23 mouse cellular contexts compared by ENCODE assay signal in the genomic region with DNA sequence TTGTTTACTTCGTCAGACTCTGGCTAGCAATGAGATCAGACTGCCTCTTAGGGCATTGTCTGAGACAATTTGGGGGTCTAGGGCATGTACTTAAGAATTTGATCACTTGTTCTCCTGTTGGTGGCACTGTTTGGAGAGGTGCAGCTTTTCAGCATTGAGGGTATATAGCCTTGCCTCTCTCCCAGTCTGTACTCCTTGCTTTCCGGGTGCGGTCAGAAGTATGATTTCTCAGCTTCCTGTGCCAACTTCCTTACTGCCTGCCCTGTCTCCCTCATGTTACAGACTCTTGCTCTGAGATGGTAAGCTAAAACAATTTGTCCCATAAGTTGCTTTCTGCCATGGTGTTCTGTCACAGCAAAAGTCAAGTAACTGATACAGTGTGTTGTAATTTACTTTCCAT.
A peak's percentile ranks its signal among the peaks of the same experiment; 100 is the strongest.
DNase-seq lines count a peak whose midpoint lies in the region; ATAC-seq and TF ChIP-seq lines count a peak whose summit lies in the region.
"Had no signal": no experiment of that assay in that cellular context is flagged by ENCODE, and none has a peak within 500 bp of the region (broad histone marks: within the 10 kb centered on the region; RNA-seq: fewer than 3 reads in every experiment).

No protein-coding gene starts in this region.

- TF ChIP-seq POLR2A in CH12.LX (IDR thresholded peaks at IDR 0.05; ENCODE audit: low read depth, low read length), result no peak

- in situ Hi-C loops in CH12.LX (cut with MboI; ENCODE audit: low pct_ligation_motif_present, low pct_unique_long_range_greater_than_20kb, low sequenced_read_pairs), result no loop called here

- H3K36me3 ChIP-seq in intestine, postnatal 0 days (ENCODE audit: control insufficient read depth, insufficient read depth), result no peaks in the 10 kb centered on the region
- no peaks in the 10 kb centered on the region for H3K36me3 ChIP-seq in intestine, embryonic 16.5 days (ENCODE audit: control insufficient read depth, insufficient read depth, low read length)
- no peaks in the 10 kb centered on the region for H3K36me3 ChIP-seq in CH12.LX (replicated peaks in 1 of 2; ENCODE audit: control insufficient read depth in 1 of 2, insufficient read depth in 1 of 2, low read length in 1 of 2)
- H3K36me3 ChIP-seq in forebrain, embryonic 14.5 days (ENCODE audit: control insufficient read depth, insufficient read depth, low read length), result no peaks in the 10 kb centered on the region
- H3K36me3 ChIP-seq: embryonic facial prominence, embryonic 15.5 days; forebrain, embryonic 10.5 days; forebrain, embryonic 15.5 days; heart, embryonic 13.5 days; hindbrain, embryonic 12.5 days had no signal

- H3K27me3 ChIP-seq in intestine, postnatal 0 days (replicated peaks; ENCODE audit: control insufficient read depth, insufficient read depth, low read length), result no peaks in the 10 kb centered on the region
- H3K27me3 ChIP-seq in intestine, embryonic 16.5 days (replicated peaks; ENCODE audit: control insufficient read depth, insufficient read depth, low read length), result no peaks in the 10 kb centered on the region
- H3K27me3 ChIP-seq in CH12.LX (replicated peaks), result no peaks in the 10 kb centered on the region
- H3K27me3 ChIP-seq in forebrain, embryonic 14.5 days (replicated peaks; ENCODE audit: control insufficient read depth, insufficient read depth, low read length), result no peaks in the 10 kb centered on the region
- H3K27me3 ChIP-seq: embryonic facial prominence, embryonic 15.5 days; forebrain, embryonic 15.5 days; heart, embryonic 13.5 days; hindbrain, embryonic 12.5 days; Patski had no signal

- TF ChIP-seq CTCF in intestine, postnatal 0 days (IDR thresholded peaks at IDR 0.05; ENCODE audit: low read depth), result peak; percentile 24; the same call in 1 of the 2 replicates
- peak in 1 of 2 experiments; percentile 41; a peak in 2 of 4 replicates for TF ChIP-seq CTCF in CH12.LX (conservative IDR thresholded peaks at IDR 0.05 in 1 of 2, IDR thresholded peaks at IDR 0.05 in 1 of 2; ENCODE audit: low read depth in 2 of 2, low read length in 2 of 2)

- peak; percentile 24 for DNase-seq in CH12.LX (ENCODE audit: extremely low read depth)
- DNase-seq in urinary bladder, postnatal 10 days (ENCODE audit: low spot score), result no peak
- DNase-seq in forebrain, embryonic 14.5 days (ENCODE audit: low spot score), result no peak
- DNase-seq: adrenal gland, postnatal 14 days; cerebellum, postnatal 10 days; embryo, embryonic 11 days; gastrocnemius, postnatal 14 days; heart, adult 11 months; heart, postnatal 36 days had no signal

- 59% methylated on average over 3 of the region's 3 CpGs for WGBS in intestine, postnatal 0 days
- 73% methylated on average over 3 of the region's 3 CpGs for WGBS in intestine, embryonic 16.5 days
- 65% methylated on average over 3 of the region's 3 CpGs for WGBS in forebrain, embryonic 14.5 days

- H3K4me3 ChIP-seq in intestine, postnatal 0 days (ENCODE audit: low read depth, low read length), result no peak overlapping the region
- no peak overlapping the region for H3K4me3 ChIP-seq in intestine, embryonic 16.5 days (ENCODE audit: low read length)
- H3K4me3 ChIP-seq in CH12.LX (replicated peaks in 1 of 3; ENCODE audit: low read depth in 2 of 3, low read length in 2 of 3, poor library complexity in 1 of 3), result no peak overlapping the region
- H3K4me3 ChIP-seq in forebrain, embryonic 14.5 days (ENCODE audit: low read depth, low read length), result no peak overlapping the region
- H3K4me3 ChIP-seq: embryonic facial prominence, embryonic 15.5 days; erythroblast, embryonic 14.5 days; forebrain, embryonic 10.5 days; forebrain, embryonic 15.5 days; heart, embryonic 13.5 days; hindbrain, embryonic 12.5 days had no signal

- H3K9me3 ChIP-seq in intestine, postnatal 0 days (ENCODE audit: control insufficient read depth), result no peaks in the 10 kb centered on the region
- no peaks in the 10 kb centered on the region for H3K9me3 ChIP-seq in intestine, embryonic 16.5 days (ENCODE audit: control insufficient read depth, low read length)
- H3K9me3 ChIP-seq in CH12.LX (replicated peaks; ENCODE audit: low read length), result peaks cover 2% of the 10 kb centered on the region
- no peaks in the 10 kb centered on the region for H3K9me3 ChIP-seq in forebrain, embryonic 14.5 days (replicated peaks; ENCODE audit: control insufficient read depth, low read length)
- H3K9me3 ChIP-seq: embryonic facial prominence, embryonic 15.5 days; forebrain, embryonic 15.5 days had no signal

- H3K9ac ChIP-seq in intestine, postnatal 0 days (ENCODE audit: low read depth, low read length), result no peak overlapping the region
- H3K9ac ChIP-seq in intestine, embryonic 16.5 days (ENCODE audit: low read depth, low read length), result no peak overlapping the region
- no peak overlapping the region for H3K9ac ChIP-seq in CH12.LX (ENCODE audit: insufficient read depth, low read depth)
- no peak overlapping the region for H3K9ac ChIP-seq in forebrain, embryonic 14.5 days (ENCODE audit: low read length)
- H3K9ac ChIP-seq: embryonic facial prominence, embryonic 15.5 days; forebrain, embryonic 15.5 days; heart, embryonic 13.5 days; hindbrain, embryonic 12.5 days had no signal

- TF ChIP-seq EP300 in CH12.LX (IDR thresholded peaks at IDR 0.05; ENCODE audit: low read length), result no peak

- no peak overlapping the region for H3K27ac ChIP-seq in intestine, postnatal 0 days (ENCODE audit: low read depth, low read length)
- no peak overlapping the region for H3K27ac ChIP-seq in intestine, embryonic 16.5 days (ENCODE audit: low read length)
- no peak overlapping the region for H3K27ac ChIP-seq in CH12.LX (ENCODE audit: insufficient read depth, low read depth)
- H3K27ac ChIP-seq in forebrain, embryonic 14.5 days (ENCODE audit: low read depth, low read length), result no peak overlapping the region
- H3K27ac ChIP-seq: embryonic facial prominence, embryonic 15.5 days; forebrain, embryonic 10.5 days; forebrain, embryonic 15.5 days; heart, embryonic 13.5 days; hindbrain, embryonic 12.5 days had no signal

- no peak overlapping the region for H3K4me2 ChIP-seq in intestine, postnatal 0 days (replicated peaks; ENCODE audit: low read depth)
- no peak overlapping the region for H3K4me2 ChIP-seq in intestine, embryonic 16.5 days (ENCODE audit: low read depth, low read length)
- 0 out of 2 replicates have a peak overlapping the region, but pooled peaks have one; percentile 29 for H3K4me2 ChIP-seq in CH12.LX (ENCODE audit: insufficient read depth, low read depth, poor library complexity, severe bottlenecking)
- H3K4me2 ChIP-seq in forebrain, embryonic 14.5 days (ENCODE audit: low read length), result no peak overlapping the region
- H3K4me2 ChIP-seq: embryonic facial prominence, embryonic 15.5 days; forebrain, embryonic 15.5 days; heart, embryonic 13.5 days; hindbrain, embryonic 12.5 days had no signal

- dilution Hi-C loops in CH12.LX (cut with MboI; ENCODE audit: extremely low pct_ligation_motif_present, extremely low pct_unique_long_range_greater_than_20kb, low sequenced_read_pairs), result no loop called here

- H3K4me1 ChIP-seq in intestine, postnatal 0 days (replicated peaks; ENCODE audit: control insufficient read depth, insufficient read depth, low read length), result no peaks in the 10 kb centered on the region
- H3K4me1 ChIP-seq in intestine, embryonic 16.5 days (ENCODE audit: control insufficient read depth, insufficient read depth, low read length), result no peaks in the 10 kb centered on the region
- peaks cover 5 to 16% of the 10 kb centered on the region in 2 experiments; a peak in 3 of 4 replicates for H3K4me1 ChIP-seq in CH12.LX (ENCODE audit: control insufficient read depth in 1 of 2, insufficient read depth in 2 of 2)
- no peaks in the 10 kb centered on the region for H3K4me1 ChIP-seq in forebrain, embryonic 14.5 days (ENCODE audit: control insufficient read depth, insufficient read depth, low read length)
- H3K4me1 ChIP-seq: embryonic facial prominence, embryonic 15.5 days; forebrain, embryonic 10.5 days; forebrain, embryonic 15.5 days; heart, embryonic 13.5 days; hindbrain, embryonic 12.5 days had no signal

- peak; percentile 11 for TF ChIP-seq RAD21 in CH12.LX (IDR thresholded peaks at IDR 0.05; ENCODE audit: low read depth, low read length)

- H3K79me2 ChIP-seq in CH12.LX (replicated peaks; ENCODE audit: control insufficient read depth, extremely low read depth, insufficient read depth, poor library complexity, severe bottlenecking), result no peaks in the 10 kb centered on the region

- no peak for ATAC-seq in intestine, postnatal 0 days
- ATAC-seq in intestine, embryonic 16.5 days, result no peak
- peak; percentile 74 for ATAC-seq in common myeloid progenitor, adult 5-6 weeks (replicated peaks; ENCODE audit: low read depth, poor library complexity, severe bottlenecking)
- peak; percentile 80 for ATAC-seq in megakaryocyte progenitor cell, adult 5-6 weeks (replicated peaks; ENCODE audit: poor library complexity)
- ATAC-seq in forebrain, embryonic 14.5 days, result no peak
- ATAC-seq: activated CD4-positive, CD25-positive, alpha-beta regulatory T cell, adult 4 months; forebrain, embryonic 15.5 days; hindbrain, embryonic 16.5 days; inflammation-experienced regulatory T-cells, adult 6 months; Patski had no signal

TF ChIP-seq in CH12.LX, 34 proteins besides CTCF, POLR2A, EP300 and RAD21:
- TF ChIP-seq JUND (conservative IDR thresholded peaks at IDR 0.05; ENCODE audit: low read depth, low read length) (no peak), BHLHE40 (IDR thresholded peaks at IDR 0.05; ENCODE audit: low read depth, low read length) (no peak), TCF12 (IDR thresholded peaks at IDR 0.05; ENCODE audit: low read depth, low read length) (0 out of 2 replicates have a peak, but pooled peaks have one; percentile 3), ETS1 (conservative IDR thresholded peaks at IDR 0.05; ENCODE audit: low read depth, low read length) (no peak), SMC3 (IDR thresholded peaks at IDR 0.05; ENCODE audit: low read depth, low read length) (peak; percentile 19), GABPA (IDR thresholded peaks at IDR 0.05; ENCODE audit: insufficient replicate concordance, low read depth, low read length) (no peak), ZMIZ1 (IDR thresholded peaks at IDR 0.05; ENCODE audit: low read depth, low read length) (no peak)

Comparison
In these comparisons a context has a peak if more than half of its experiments do, and no peak if none do; other contexts are left out.
1. ATAC-seq: peak in common myeloid progenitor, adult 5-6 weeks (single experiment) and megakaryocyte progenitor cell, adult 5-6 weeks (single experiment); none in intestine, postnatal 0 days (single experiment), intestine, embryonic 16.5 days (single experiment) and forebrain, embryonic 14.5 days (single experiment).